Mouse (Mus musculus) embryo, embryonic 9.5 days (tissue): ENCODE data around the gene Csnk2a2.

Experiments used
- DNase-seq: peaks from one replicate; pipeline ENCODE4 v3.0.0-alpha.2; 2017; ENCODE audit errors: extremely low spot score

The Csnk2a2 gene

GRCm38 (mm10) chr8:95424682-95425081 is 65.2 kb downstream of the Csnk2a2 start:
- DNase-seq: no peak

- DNase-seq: no peak
Measured at GRCm38 (mm10) chr8:95422193-95422810, 67.5 kb downstream of the Csnk2a2 start.

DNA sequence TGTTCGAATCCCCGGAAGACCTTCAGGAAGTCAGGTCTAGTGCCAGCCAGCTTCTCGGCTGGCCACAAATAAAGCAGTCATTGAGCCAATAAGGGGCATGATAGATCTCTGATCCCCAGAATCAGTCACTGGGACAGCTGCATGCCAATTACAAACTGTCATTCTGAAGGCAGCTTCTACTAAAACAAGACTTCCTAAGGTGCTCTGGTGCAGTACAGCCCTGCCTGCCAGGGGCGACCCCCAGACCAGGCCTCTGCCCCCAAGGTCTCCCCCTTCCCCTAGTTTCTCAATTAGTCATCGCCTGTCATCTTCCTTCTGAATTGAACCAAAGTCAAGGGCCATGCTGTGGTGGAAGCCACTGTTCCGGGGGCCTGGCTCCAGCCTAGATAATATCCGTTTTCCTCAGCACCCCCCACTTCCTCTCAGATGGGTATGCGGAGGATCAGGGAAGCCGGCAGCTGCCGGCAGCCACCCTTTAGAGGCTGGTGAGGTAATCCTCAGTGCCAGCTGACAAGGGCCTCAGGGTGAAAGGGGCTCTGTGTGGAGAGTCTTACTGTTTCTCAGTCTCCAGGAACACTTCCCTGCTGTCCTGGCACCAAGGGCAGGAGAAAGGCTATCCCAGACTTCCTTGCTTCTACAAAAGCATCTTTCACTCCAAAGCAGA is 78.4 kb downstream of the Csnk2a2 start:
- DNase-seq: no peak

DNA sequence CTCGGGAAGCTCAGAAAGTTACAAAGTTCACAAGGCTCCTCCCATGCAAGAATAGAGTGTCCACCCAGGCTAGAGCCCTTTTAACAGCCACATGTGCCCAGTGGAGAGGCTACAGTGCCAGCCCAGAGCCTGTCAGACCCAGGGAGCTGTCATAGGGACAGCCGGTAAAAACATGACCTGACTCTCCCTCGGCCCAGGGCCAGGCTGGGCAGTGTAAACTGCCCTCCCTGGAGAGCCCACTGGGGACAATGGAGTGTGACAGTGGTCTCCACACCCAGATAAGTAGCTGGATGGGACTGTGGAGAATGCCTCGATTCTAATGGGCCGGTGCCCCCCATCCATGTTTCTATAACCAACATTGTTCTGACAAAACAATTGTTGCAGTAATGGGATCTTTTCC is 80.3 kb downstream of the Csnk2a2 start:
- DNase-seq: no peak

GRCm38 (mm10) chr8:95401091-95401490 is 88.7 kb downstream of the Csnk2a2 start:
- no peak for DNase-seq

DNA sequence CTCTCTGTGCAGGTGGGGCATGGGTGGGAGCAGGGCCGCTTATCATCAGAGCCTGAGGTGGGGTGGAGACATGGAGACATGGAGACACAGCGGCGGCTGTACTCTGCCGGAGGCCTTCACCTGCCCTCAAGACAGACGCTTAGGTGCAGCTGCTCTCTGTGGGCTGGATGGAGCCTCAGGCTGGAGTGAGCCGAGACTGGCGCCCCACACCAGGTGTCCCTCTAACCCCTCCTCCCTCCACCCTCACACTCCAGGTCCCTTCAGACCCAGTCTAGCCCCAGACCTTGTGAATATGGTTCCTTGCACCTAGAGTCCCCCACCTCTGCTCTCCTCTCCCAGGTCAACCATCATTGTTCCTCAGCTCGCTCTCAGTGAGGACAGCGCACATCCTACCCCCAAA is 90.7 kb downstream of the Csnk2a2 start:
- DNase-seq: no peak

DNA sequence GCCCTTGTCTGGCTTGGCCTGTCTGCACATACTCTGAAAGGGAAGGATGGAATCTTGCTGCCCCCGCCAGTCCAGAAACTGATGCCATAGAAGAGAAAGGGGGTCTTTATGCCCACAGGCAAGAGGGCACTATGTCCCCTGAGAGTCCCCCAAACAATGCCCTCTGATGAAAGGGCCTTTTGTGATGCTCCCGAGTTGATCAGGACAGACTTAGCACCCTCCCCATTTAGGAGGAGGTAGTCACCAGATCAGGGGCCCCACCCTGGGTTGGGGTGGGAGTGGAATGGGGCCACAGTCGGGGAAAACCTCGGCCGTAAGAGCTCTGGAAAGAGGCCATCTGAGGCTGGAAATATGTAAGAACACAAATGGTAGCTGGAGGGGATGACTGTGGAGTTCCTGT is 92.6 kb downstream of the Csnk2a2 start:
- DNase-seq: no peak

- DNase-seq: no peak
Measured at GRCm38 (mm10) chr8:95396752-95397151, 93.1 kb downstream of the Csnk2a2 start.
